Mouse (Mus musculus): ENCODE results near the gene Ldhb.

DNA sequence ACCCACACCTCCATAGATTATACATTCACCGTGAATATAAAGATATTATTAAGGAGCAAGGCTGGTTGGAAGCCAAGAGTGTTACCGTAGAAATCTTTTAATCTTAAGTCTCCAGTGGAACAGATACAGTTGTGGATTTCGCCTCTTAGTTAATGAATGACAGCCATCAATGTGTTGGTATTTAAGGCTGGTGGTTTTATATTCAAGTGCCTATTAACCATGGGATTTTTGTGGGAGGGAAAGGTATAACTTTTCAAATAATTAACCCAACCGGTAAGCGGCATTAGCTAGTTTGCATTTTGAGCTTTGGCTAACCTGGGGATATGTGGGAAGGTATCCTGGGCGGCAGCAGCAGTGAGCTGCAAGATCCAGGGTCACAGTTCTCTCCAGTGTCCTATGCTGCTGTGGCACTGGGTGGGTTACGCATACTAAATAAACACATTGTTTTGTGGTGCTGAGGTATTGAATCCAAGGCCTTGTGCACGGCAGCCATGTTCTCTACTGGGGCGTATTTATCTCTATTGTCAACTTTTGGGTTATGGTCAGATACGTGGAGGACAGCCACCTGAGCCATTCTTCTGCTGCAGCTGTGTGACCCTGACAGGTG lies 5.1 kb downstream of the Ldhb start:
- no peak for TF ChIP-seq CTCF (IDR thresholded peaks at IDR 0.05; ENCODE audit: low read depth, low read length)
- no peak for TF ChIP-seq POLR2A (IDR thresholded peaks at IDR 0.05; ENCODE audit: extremely low read depth, insufficient read depth, low read length)
